Mouse (Mus musculus) neural tube, embryonic 14.5 days (tissue): ENCODE results near the gene Rnf5. TPM values are rescaled to one million over a fixed set of nuclear protein-coding genes. Genes with fewer than 3 reads are reported as not detected.

Source experiments
- ATAC-seq: fragments of 200-750 bp; cut with Nextera tagmentation; 2 replicates; pipeline ENCODE4 v1.8.0; 2017; ENCODE audit warnings: low read depth, mild to moderate bottlenecking, moderate TSS enrichment, moderate library complexity
- H3K27ac ChIP-seq: fragments of 300-500 bp; sonication (generic); 2 replicates; pipeline ENCODE4 v1.5.1; 2014; ENCODE audit warnings: low read depth, mild to moderate bottlenecking, control low read depth, low read length, moderate library complexity, mixed read lengths
- H3K27me3 ChIP-seq: fragments of 300-500 bp; sonication (generic); 2 replicates; pipeline ENCODE4 v1.6.1; 2014; ENCODE audit warnings: low read length; ENCODE audit not compliant: control insufficient read depth, insufficient read depth
- H3K36me3 ChIP-seq: fragments of 300-500 bp; sonication (generic); 2 replicates; pipeline ENCODE4 v1.6.1; 2014; ENCODE audit warnings: low read length, mixed read lengths; ENCODE audit not compliant: control insufficient read depth, insufficient read depth
- H3K4me1 ChIP-seq: fragments of 300-500 bp; sonication (generic); 2 replicates; pipeline ENCODE4 v1.6.1; 2014; ENCODE audit warnings: low read length; ENCODE audit not compliant: control insufficient read depth, insufficient read depth
- H3K4me2 ChIP-seq: fragments of 300-500 bp; sonication (generic); 2 replicates; pipeline ENCODE4 v1.6.1; 2014; ENCODE audit warnings: mild to moderate bottlenecking, low read depth, low read length, control low read depth
- H3K4me3 ChIP-seq: fragments of 300-500 bp; sonication (generic); 2 replicates; pipeline ENCODE4 v1.5.1; 2014; ENCODE audit warnings: low read depth, low read length, control low read depth, mixed read lengths
- H3K9ac ChIP-seq: fragments of 300-500 bp; sonication (generic); replicated peaks from 2 replicates; pipeline ENCODE4 v1.6.1; 2014; ENCODE audit warnings: low read depth, mild to moderate bottlenecking, control low read depth, low read length, mixed read lengths
- H3K9me3 ChIP-seq: fragments of 300-500 bp; sonication (generic); 2 replicates; pipeline ENCODE4 v1.6.1; 2016; ENCODE audit warnings: low read length; ENCODE audit not compliant: control insufficient read depth
- WGBS: fragments of 180-500 bp; shearing (Covaris S2); extraction: QIAGEN DNeasy Blood & Tissue Kit; methylation state at CpG from one replicate; pipeline ENCODE4 v1.1.7; 2014; 5-methylcytosine and 5-hydroxymethylcytosine counted together
- polyA plus RNA-seq: library from polyadenylated mRNA; unstranded; fragments of >200 nt; fragmentation: Nextera tagmentation; extraction: Ambion mirVana; gene quantifications from 2 replicates; pipeline ENCODE4 v1.2.1, GENCODE M21; 2014

The Rnf5 gene
- polyA plus RNA-seq, result 213 and 221 TPM in 2 replicates

DNA sequence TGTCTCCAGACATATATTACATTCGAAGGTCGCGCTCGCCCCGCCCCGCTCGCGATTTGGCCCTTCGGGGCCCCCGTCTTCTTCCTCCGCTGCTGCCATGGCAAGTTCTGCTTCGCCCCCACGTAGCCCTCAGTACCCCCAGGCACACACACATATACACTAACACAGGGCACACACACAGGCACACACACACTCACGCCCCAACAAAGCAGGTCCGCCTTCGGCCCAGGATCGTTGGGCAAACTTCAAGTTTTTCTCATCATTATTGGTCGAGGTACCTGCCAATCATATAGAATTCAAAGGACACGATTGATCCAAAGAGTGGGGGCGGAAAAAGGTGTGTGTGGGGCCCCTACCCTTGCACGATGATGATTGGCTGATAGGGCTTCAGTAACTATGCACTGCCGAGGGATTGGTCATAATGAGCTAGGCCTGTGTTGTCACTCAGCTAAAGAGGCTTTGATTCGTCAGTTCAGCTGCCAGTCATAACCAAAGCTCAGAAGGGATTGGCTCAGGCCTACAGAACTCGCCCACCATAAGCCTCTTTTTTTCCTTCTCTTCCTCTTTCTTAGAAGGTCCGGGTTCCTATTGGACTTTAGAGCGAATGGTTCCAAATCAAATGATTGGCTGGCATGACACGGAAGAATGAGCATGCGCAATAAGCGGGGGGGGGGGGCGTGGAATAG, at the start of gene Rnf5:
TSS of gene Rnf5 (minus strand) at position 316 of the 686 bp plus-strand sequence.
- peak within 1 kb of the TSS; percentile 96 for H3K9ac ChIP-seq
- H3K4me1 ChIP-seq, result peaks cover 19% of the 10 kb centered on the region
- peaks cover 8% of the 10 kb centered on the region; the same call in 1 of the 2 replicates for H3K36me3 ChIP-seq
- ATAC-seq, result peak; percentile 94
- H3K9me3 ChIP-seq, result no peaks in the 10 kb centered on the region
- under 1% methylated on average over 28 of the region's 30 CpGs for WGBS
- H3K27ac ChIP-seq, result peak within 1 kb of the TSS; percentile 86
- H3K27me3 ChIP-seq, result no peaks in the 10 kb centered on the region
- H3K4me2 ChIP-seq, result peak within 1 kb of the TSS; percentile 97
- H3K4me3 ChIP-seq, result peak within 1 kb of the TSS; percentile 90

DNA sequence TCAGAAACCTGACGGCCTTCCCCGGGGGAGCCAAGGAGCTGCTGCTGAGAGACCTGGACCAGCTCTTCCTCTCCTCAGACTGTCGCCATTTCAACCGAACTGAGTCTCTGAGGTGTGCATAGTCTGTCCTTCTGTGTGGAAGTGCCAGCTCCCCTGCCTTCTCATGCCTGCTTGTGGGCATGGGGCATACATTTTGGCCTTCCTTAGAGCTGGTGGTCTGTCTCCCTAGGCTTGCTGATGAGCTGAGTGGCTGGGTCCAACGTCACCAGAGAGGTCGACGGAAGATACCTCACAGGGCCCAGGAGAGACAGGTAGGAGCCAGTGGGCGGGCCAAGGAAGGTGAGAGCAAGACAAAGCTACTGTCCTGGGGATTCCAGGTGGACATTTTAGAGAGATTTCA, 49.5 kb upstream of the Rnf5 start:
- Histone ChIP-seq H3K9ac (no peak overlapping the region), H3K4me2 (no peak overlapping the region), H3K27me3 (no peaks in the 10 kb centered on the region), H3K4me3 (no peak overlapping the region), H3K9me3 (no peaks in the 10 kb centered on the region), H3K27ac (no peak overlapping the region), H3K36me3 (peaks cover 35% of the 10 kb centered on the region), H3K4me1 (peaks cover 4% of the 10 kb centered on the region)
- WGBS, result 92% methylated on average over 8 of the region's 8 CpGs
- ATAC-seq, result no peak

DNA sequence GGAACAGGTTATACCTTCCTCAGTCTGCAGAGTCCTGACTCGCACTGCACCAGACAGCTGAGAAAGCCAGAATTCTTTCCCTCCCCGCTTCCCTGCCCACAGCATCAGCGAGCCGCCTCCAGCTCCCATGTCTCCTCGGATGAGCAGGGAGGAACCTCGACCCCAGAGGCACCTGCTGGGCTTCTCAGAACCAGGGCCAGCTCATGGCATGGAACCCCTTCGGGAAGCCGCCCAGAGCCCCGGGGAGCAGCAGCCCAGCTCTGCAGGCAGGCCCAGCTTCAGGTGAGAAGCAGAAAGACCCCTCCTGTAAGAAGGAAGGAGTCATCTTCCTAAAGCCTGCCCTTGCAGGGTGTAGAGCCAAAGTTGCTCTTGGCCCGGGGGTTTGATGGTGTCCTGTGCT, 49.1 kb upstream of the Rnf5 start:
- H3K27ac ChIP-seq, result no peak overlapping the region
- peaks cover 35% of the 10 kb centered on the region for H3K36me3 ChIP-seq
- no peak overlapping the region for H3K4me3 ChIP-seq

DNA sequence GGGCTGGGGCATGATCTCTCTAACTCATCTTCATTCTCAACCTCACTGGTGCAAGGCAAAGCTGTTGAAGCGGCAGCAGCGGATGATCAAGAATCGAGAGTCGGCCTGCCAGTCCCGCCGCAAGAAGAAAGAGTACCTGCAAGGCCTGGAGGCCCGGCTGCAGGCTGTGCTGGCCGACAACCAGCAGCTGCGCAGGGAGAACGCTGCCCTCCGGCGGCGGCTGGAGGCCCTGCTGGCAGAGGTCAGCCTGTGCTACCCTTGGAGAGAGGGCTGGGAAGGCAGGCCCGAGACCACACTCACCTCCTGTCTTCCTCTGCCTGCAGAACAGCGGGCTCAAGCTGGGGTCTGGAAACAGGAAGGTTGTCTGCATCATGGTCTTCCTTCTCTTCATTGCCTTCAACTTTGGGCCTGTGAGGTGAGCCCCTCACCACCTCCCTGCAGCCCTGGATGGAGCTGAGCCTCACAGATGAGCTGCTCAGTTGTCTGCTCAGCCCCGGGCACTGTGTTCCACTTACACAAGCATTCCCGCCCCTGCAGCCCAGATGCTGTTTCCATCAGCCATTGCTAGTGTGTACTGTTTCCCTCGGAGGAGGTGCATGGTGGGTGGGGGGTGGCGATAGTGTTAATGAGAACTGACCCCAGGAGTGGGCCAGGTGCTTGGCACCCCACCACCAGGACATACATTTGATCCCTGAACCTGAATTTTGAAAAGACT, 48.2 kb upstream of the Rnf5 start:
- H3K9me3 ChIP-seq, result no peaks in the 10 kb centered on the region
- no peak overlapping the region for H3K4me3 ChIP-seq
- H3K27me3 ChIP-seq, result no peaks in the 10 kb centered on the region
- no peak overlapping the region for H3K9ac ChIP-seq
- H3K4me2 ChIP-seq, result no peak overlapping the region
- H3K4me1 ChIP-seq, result peaks cover 9% of the 10 kb centered on the region
- ATAC-seq, result no peak
- WGBS, result 51% methylated on average over 17 of the region's 19 CpGs
- H3K36me3 ChIP-seq, result peaks cover 35% of the 10 kb centered on the region
- H3K27ac ChIP-seq, result no peak overlapping the region

More for the DNA sequence above, 49.1 kb upstream of the Rnf5 start:
- WGBS, result 92% methylated on average over 10 of the region's 10 CpGs
- ATAC-seq, result no peak
- Histone ChIP-seq H3K4me2 (no peak overlapping the region), H3K9ac (no peak overlapping the region), H3K9me3 (no peaks in the 10 kb centered on the region), H3K4me1 (peaks cover 8% of the 10 kb centered on the region), H3K27me3 (no peaks in the 10 kb centered on the region)

DNA sequence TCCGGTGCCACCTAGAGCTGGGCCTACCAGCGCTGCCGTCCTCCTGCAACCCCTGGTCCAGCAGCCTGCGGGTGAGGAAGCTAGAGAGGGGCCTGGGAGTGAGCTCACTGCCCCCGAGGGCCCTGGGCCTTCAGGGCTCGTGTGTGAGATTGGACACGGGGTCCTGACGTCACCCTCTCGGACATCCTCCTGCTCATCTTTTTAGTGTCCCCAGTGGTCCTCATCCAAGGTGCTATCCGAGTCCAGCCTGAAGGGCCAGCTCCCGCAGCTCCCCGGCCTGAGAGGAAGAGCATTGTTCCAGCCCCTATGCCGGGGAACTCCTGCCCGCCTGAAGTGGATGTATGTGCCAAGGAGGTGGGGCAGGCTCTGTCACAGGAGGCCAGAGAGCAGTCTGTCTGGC, 47.3 kb upstream of the Rnf5 start:
- ATAC-seq, result no peak
- Histone ChIP-seq H3K4me3 (no peak overlapping the region), H3K4me1 (peaks cover 12% of the 10 kb centered on the region), H3K4me2 (no peak overlapping the region), H3K9ac (no peak overlapping the region), H3K27ac (no peak overlapping the region), H3K27me3 (no peaks in the 10 kb centered on the region), H3K9me3 (no peaks in the 10 kb centered on the region), H3K36me3 (peaks cover 35% of the 10 kb centered on the region)
- WGBS, result 94% methylated on average over 14 of the region's 14 CpGs

DNA sequence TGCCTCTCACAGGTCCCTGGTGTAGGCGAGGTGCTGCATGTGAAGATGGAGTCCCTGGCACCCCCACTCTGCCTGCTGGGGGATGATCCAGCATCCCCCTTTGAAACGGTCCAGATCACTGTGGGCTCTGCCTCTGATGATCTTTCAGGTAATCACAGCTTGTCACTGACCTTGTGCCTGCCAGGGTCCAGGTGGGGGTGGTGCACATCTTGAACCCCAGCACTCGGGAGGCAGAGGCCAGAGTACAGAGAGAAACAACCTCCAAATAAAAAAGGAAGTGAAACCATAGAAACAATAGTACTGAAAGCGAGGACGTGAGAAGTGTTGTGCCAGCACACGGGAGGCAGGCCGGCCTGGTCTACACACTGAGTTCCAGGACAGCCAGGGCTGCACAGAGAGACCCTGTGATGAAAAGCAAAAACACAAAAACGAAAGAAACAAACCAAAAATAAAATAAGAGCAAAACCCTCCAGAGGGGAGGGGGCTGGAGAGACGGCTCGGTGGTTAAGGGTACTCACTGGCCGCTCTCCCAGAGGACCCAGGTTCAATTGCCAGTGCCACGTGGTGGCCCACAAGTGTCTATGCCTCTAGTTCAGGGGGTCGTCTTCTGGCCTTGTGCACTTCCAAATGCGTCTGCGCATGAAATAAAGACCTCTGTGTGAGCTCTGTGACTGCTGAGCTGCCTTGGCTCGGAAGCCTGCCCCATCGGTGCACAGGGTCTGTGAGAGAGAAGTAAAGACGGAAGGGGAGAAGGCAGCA, 45.8 kb upstream of the Rnf5 start:
- WGBS, result 89% methylated on average over 18 of the region's 18 CpGs
- Histone ChIP-seq H3K27ac (no peak overlapping the region), H3K36me3 (peaks cover 30% of the 10 kb centered on the region), H3K4me1 (peaks cover 20% of the 10 kb centered on the region), H3K9me3 (no peaks in the 10 kb centered on the region), H3K27me3 (no peaks in the 10 kb centered on the region), H3K9ac (no peak overlapping the region), H3K4me3 (no peak overlapping the region), H3K4me2 (no peak overlapping the region)
- no peak for ATAC-seq

DNA sequence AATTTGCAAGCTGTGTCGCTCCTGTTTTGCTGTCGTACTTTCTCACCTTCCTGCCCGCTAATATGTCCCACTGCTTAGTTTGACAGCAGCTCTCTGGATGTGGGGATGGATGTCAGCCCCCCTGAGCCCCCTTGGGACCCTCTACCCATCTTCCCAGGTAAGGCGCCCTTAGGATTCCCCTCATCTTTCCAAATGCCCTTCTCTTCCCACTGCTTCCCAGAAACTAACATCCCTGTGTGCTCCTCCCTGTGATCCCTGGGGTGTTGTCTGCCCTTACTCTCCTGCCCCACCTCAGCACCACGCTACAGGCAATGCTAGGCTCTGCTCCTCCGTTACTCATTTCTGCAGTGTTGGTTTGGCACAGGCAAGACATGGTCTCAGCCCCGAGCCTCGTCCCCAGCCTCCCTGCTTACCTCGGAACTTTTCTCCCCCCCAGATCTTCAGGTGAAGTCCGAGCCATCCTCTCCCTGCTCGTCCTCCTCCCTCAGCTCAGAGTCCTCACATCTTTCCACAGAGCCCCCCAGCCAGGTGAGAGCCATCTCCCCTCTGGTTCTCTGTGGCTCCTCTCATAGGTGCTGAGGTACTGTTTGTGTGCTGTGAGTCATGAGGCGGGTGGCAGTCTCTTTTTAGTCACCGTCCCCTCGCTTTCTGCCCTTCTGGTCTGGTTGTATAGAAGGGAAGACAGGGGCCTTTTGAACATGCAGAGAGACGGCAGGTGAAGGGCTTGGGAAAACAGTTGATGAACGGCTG, 44.8 kb upstream of the Rnf5 start:
- no peak for ATAC-seq
- peaks cover 20% of the 10 kb centered on the region for H3K4me1 ChIP-seq
- H3K27ac ChIP-seq, result no peak overlapping the region
- H3K9ac ChIP-seq, result no peak overlapping the region
- H3K36me3 ChIP-seq, result peaks cover 29% of the 10 kb centered on the region
- H3K27me3 ChIP-seq, result no peaks in the 10 kb centered on the region
- peak overlapping the region; percentile 81 for H3K4me2 ChIP-seq
- peak overlapping the region; percentile 100 for H3K4me3 ChIP-seq
- no peaks in the 10 kb centered on the region for H3K9me3 ChIP-seq
- WGBS, result 87% methylated on average over 16 of the region's 16 CpGs

DNA sequence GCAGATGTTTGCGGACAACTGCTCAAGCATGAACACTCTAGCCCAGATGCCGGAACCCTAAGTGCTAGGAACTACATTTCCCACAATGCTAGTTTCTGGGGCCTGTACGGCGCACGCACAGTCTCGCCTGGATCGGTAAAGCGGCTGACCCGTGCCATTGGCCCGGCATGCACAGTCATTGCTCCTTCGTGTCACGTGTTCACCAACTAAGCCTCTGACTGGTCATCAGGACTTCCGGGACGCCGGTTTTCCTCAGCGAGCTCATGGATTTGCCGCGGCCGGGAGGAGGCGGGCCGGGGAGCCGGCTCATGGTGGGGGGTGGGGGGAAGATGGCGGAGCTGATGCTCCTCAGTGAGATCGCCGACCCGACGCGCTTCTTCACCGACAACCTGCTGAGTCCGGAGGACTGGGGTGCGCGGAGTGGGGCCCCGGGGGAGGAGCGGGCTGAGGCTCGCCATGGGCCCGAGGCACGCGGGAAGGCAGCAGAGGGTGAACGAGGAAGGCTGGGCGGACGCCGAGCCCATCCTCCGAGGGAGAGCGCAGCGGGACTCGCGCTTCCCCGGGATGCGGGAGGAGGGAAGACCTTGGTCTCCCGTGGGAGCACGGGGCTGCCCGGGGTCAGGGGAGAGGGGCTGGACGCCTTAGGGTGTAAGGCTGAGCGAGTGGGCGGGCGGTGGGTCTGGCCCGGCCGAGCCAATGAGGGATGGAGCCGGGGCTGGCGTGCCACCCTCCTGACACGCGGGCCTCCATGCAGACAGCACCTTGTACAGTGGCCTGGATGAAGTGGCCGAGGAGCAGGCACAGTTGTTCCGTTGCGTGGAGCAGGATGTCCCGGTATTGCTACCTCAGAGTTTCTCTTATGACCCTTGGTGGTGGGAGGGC, 43.7 kb upstream of the Rnf5 start, which contains the start of gene Atf6b:
TSS of gene Atf6b (plus strand) at position 241 of the 882 bp plus-strand sequence.
- Histone ChIP-seq H3K9ac (peak within 1 kb of the TSS; percentile 94), H3K4me1 (peaks cover 20% of the 10 kb centered on the region), H3K9me3 (no peaks in the 10 kb centered on the region), H3K4me3 (peak within 1 kb of the TSS; percentile 100), H3K4me2 (peak within 1 kb of the TSS; percentile 81), H3K36me3 (peaks cover 20% of the 10 kb centered on the region; the same call in 1 of the 2 replicates), H3K27me3 (no peaks in the 10 kb centered on the region), H3K27ac (peak within 1 kb of the TSS; percentile 75)
- under 1% methylated on average over 63 of the region's 66 CpGs for WGBS
- ATAC-seq, result peak; percentile 97
